Mouse (Mus musculus): ENCODE results near the gene Mindy3. TPM values are rescaled to one million over a fixed set of nuclear protein-coding genes. Genes with fewer than 3 reads are reported as not detected.

The Mindy3 gene
- polyA plus RNA-seq, 1 experiment from 2014 or later: 47.5 TPM

GRCm38 (mm10) chr2:12418534-12419261 lies 572 bp downstream of the Mindy3 start:
- peaks cover 9% of the 10 kb centered on the region for H3K4me1 ChIP-seq (ENCODE audit: control insufficient read depth, insufficient read depth, low read length)
- no peaks in the 10 kb centered on the region for H3K36me3 ChIP-seq (ENCODE audit: control insufficient read depth, insufficient read depth, low read length)
- H3K27ac ChIP-seq (ENCODE audit: low read depth, low read length): no peak overlapping the region
- no peaks in the 10 kb centered on the region for H3K9me3 ChIP-seq (replicated peaks; ENCODE audit: control insufficient read depth, low read length)
- peak overlapping the region; percentile 68 for H3K4me2 ChIP-seq (ENCODE audit: low read length)
- DNase-seq (ENCODE audit: low spot score) (peak; percentile 37), ATAC-seq (peak; percentile 81)
- peak overlapping the region; percentile 69 for H3K4me3 ChIP-seq (ENCODE audit: low read depth, low read length)
- H3K27me3 ChIP-seq (replicated peaks; ENCODE audit: control insufficient read depth, insufficient read depth, low read length): no peaks in the 10 kb centered on the region
- WGBS: under 1% methylated on average over 40 of the region's 40 CpGs
- peak overlapping the region; percentile 79 for H3K9ac ChIP-seq (ENCODE audit: low read length)

DNA sequence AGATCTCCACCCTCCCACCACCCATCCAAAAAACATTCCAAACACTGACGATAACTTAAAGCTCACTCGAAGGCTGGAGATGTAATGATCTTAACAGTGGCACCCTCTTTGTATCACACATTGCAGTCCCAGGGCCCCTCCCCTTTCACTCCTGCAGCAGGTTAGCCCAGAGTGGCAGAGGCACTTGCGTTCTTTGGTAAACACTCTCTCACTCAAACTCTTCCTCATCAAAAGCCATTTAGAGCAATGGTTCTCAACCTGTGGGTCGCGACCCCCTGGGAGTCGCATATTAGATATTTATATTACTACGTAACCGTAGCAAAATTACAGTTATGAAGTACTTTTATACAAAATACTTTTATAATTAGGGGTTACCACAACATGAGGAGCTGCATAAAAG lies 1.1 kb downstream of the Mindy3 start:
- Histone ChIP-seq H3K4me1 (ENCODE audit: control insufficient read depth, insufficient read depth, low read length) (peaks cover 9% of the 10 kb centered on the region), H3K9ac (ENCODE audit: low read length) (peak overlapping the region; percentile 79), H3K27me3 (replicated peaks; ENCODE audit: control insufficient read depth, insufficient read depth, low read length) (no peaks in the 10 kb centered on the region), H3K36me3 (ENCODE audit: control insufficient read depth, insufficient read depth, low read length) (no peaks in the 10 kb centered on the region), H3K27ac (ENCODE audit: low read depth, low read length) (no peak overlapping the region), H3K4me2 (ENCODE audit: low read length) (peak overlapping the region; percentile 68), H3K4me3 (ENCODE audit: low read depth, low read length) (peak overlapping the region; percentile 69), H3K9me3 (replicated peaks; ENCODE audit: control insufficient read depth, low read length) (no peaks in the 10 kb centered on the region)
- DNase-seq (ENCODE audit: low spot score): no peak
- no peak for ATAC-seq
- WGBS: 54% methylated on average over 8 of the region's 8 CpGs

DNA sequence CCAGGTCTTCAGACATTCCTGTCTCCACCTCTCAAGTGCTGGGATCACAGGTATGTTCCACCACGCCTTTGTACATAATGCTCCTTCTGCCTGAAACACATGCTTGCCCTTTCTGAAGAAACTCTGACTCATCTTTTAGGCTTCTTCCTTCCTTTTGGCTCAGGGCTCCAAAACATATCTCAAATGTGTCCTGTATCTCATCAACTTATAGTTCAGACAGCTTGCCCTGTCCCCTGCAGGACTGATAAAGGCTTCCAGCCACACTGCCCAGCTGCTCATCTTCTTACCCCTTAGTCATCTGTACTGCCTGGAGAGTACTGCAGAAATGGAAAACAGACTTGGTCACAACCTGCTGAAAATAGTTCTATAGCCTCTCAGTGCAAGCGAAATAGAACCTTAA lies 7.0 kb downstream of the Mindy3 start:
- ATAC-seq: no peak
- Histone ChIP-seq H3K4me1 (ENCODE audit: control insufficient read depth, insufficient read depth, low read length) (no peaks in the 10 kb centered on the region), H3K4me3 (ENCODE audit: low read depth, low read length) (no peak overlapping the region), H3K27ac (ENCODE audit: low read depth, low read length) (no peak overlapping the region), H3K27me3 (replicated peaks; ENCODE audit: control insufficient read depth, insufficient read depth, low read length) (no peaks in the 10 kb centered on the region), H3K4me2 (ENCODE audit: low read length) (no peak overlapping the region), H3K9me3 (replicated peaks; ENCODE audit: control insufficient read depth, low read length) (no peaks in the 10 kb centered on the region), H3K9ac (ENCODE audit: low read length) (no peak overlapping the region), H3K36me3 (ENCODE audit: control insufficient read depth, insufficient read depth, low read length) (0 out of 2 replicates have a peak, but pooled peaks cover 3% of the 10 kb centered on the region)
- no peak for DNase-seq (ENCODE audit: low spot score)
- WGBS: 94% methylated on average over 2 of the region's 2 CpGs

GRCm38 (mm10) chr2:12411129-12411528 lies 8.1 kb downstream of the Mindy3 start:
- Histone ChIP-seq H3K36me3 (ENCODE audit: control insufficient read depth, insufficient read depth, low read length) (0 out of 2 replicates have a peak, but pooled peaks cover 3% of the 10 kb centered on the region), H3K9ac (ENCODE audit: low read length) (no peak overlapping the region), H3K9me3 (replicated peaks; ENCODE audit: control insufficient read depth, low read length) (no peaks in the 10 kb centered on the region), H3K4me2 (ENCODE audit: low read length) (no peak overlapping the region), H3K27me3 (replicated peaks; ENCODE audit: control insufficient read depth, insufficient read depth, low read length) (no peaks in the 10 kb centered on the region), H3K4me3 (ENCODE audit: low read depth, low read length) (no peak overlapping the region), H3K27ac (ENCODE audit: low read depth, low read length) (no peak overlapping the region), H3K4me1 (ENCODE audit: control insufficient read depth, insufficient read depth, low read length) (no peaks in the 10 kb centered on the region)
- DNase-seq (ENCODE audit: low spot score) (no peak), ATAC-seq (no peak)
- WGBS: 74% methylated on average over 2 of the region's 2 CpGs

DNA sequence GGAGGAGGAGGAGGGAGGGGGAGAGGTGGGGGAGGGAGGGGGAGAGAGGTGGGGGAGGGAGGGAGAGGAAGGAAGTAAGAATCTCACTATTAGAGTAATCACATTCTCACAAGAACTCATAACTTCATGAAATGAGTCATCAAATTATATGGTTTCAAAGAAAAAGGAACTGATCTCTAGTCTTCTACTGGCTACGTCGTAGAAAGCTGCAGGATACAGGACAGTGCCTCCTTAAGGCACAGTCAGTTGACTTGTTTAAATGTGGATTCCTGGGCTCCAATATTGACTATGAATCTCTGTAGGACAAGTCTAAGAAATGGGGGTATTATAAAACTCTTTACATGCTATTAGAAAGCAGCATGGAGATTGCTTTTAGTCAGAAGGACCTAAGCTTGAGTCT lies 12.5 kb downstream of the Mindy3 start:
- Histone ChIP-seq H3K27ac (ENCODE audit: low read depth, low read length) (no peak overlapping the region), H3K36me3 (ENCODE audit: control insufficient read depth, insufficient read depth, low read length) (0 out of 2 replicates have a peak, but pooled peaks cover 5% of the 10 kb centered on the region), H3K27me3 (replicated peaks; ENCODE audit: control insufficient read depth, insufficient read depth, low read length) (no peaks in the 10 kb centered on the region), H3K4me3 (ENCODE audit: low read depth, low read length) (no peak overlapping the region), H3K4me1 (ENCODE audit: control insufficient read depth, insufficient read depth, low read length) (no peaks in the 10 kb centered on the region), H3K4me2 (ENCODE audit: low read length) (no peak overlapping the region), H3K9me3 (replicated peaks; ENCODE audit: control insufficient read depth, low read length) (no peaks in the 10 kb centered on the region), H3K9ac (ENCODE audit: low read length) (no peak overlapping the region)
- ATAC-seq (no peak), DNase-seq (ENCODE audit: low spot score) (no peak)
- WGBS: 92% methylated on average over 2 of the region's 2 CpGs

DNA sequence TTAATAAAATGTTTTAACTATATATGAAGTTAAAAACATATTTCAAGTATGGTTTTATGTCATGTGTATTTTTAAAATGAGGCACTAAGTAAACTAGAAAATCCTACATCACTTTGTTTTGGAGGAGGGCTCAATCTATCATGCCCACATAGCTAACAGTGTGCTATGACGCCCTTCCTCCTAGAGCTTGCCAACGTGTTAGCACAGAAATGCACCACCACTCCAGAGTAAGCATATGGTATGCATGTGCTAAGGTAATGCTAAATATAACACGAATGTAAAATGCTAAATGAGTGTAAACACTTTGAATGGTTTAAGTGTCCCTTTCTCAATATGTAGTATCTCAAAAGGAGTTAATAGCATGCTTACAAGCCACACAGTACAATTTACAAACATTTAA lies 16.8 kb downstream of the Mindy3 start:
- Histone ChIP-seq H3K4me2 (ENCODE audit: low read length) (no peak overlapping the region), H3K27me3 (replicated peaks; ENCODE audit: control insufficient read depth, insufficient read depth, low read length) (no peaks in the 10 kb centered on the region), H3K4me3 (ENCODE audit: low read depth, low read length) (no peak overlapping the region), H3K27ac (ENCODE audit: low read depth, low read length) (no peak overlapping the region), H3K36me3 (ENCODE audit: control insufficient read depth, insufficient read depth, low read length) (0 out of 2 replicates have a peak, but pooled peaks cover 2% of the 10 kb centered on the region), H3K9ac (ENCODE audit: low read length) (no peak overlapping the region), H3K9me3 (replicated peaks; ENCODE audit: control insufficient read depth, low read length) (no peaks in the 10 kb centered on the region), H3K4me1 (ENCODE audit: control insufficient read depth, insufficient read depth, low read length) (no peaks in the 10 kb centered on the region)
- WGBS: 71% methylated on average over 3 of the region's 3 CpGs
- peak; percentile 76; the same call in 1 of the 2 replicates for ATAC-seq
- peak; percentile 32 for DNase-seq (ENCODE audit: low spot score)

DNA sequence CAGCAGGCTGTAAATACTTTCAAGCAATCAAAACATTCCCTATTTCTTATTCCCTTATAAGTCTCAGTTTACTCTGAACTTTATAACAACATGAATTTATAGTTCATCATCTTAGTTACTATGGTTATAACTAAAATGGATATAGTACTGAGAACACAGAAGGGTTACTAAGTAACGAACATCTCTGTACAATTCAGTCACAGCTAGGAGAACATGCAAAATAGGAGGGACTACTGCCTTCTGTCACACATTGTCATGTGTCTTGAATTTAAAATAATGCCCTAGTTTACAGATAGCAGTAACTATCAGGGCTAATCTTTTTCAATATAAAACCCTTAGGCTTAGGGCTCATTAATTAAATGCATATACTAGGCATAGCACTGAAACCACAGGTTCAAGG lies 18.1 kb downstream of the Mindy3 start:
- Histone ChIP-seq H3K4me3 (ENCODE audit: low read depth, low read length) (no peak overlapping the region), H3K9ac (ENCODE audit: low read length) (no peak overlapping the region), H3K4me1 (ENCODE audit: control insufficient read depth, insufficient read depth, low read length) (no peaks in the 10 kb centered on the region), H3K36me3 (ENCODE audit: control insufficient read depth, insufficient read depth, low read length) (0 out of 2 replicates have a peak, but pooled peaks cover 2% of the 10 kb centered on the region), H3K27ac (ENCODE audit: low read depth, low read length) (no peak overlapping the region), H3K4me2 (ENCODE audit: low read length) (no peak overlapping the region), H3K9me3 (replicated peaks; ENCODE audit: control insufficient read depth, low read length) (no peaks in the 10 kb centered on the region), H3K27me3 (replicated peaks; ENCODE audit: control insufficient read depth, insufficient read depth, low read length) (no peaks in the 10 kb centered on the region)
- DNase-seq (ENCODE audit: low spot score) (no peak), ATAC-seq (no peak)
- WGBS: 75% methylated on average over 1 of the region's 1 CpGs

DNA sequence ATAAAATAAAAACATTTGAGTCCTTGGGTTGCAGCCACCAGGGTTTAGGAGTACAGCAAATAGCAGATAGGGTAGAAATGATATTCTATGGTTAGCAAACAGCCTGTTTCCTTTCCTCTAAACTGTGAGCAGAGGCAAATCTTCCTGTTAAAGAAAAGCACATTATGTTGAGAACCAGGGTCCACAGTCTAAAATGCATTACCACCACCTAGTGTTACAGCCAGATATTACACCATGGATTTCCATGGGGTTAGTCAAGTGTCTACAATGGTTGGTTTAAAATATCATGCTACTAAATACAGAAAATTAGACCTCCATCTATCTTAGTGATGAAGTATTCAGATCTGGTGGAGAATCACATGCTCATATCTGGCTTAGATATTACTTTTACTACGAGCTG lies 30.2 kb downstream of the Mindy3 start:
- H3K9ac ChIP-seq (ENCODE audit: low read length): no peak overlapping the region
- H3K9me3 ChIP-seq (replicated peaks; ENCODE audit: control insufficient read depth, low read length): no peaks in the 10 kb centered on the region
- ATAC-seq (peak; percentile 84), DNase-seq (ENCODE audit: low spot score) (peak; percentile 81)
- H3K27me3 ChIP-seq (replicated peaks; ENCODE audit: control insufficient read depth, insufficient read depth, low read length): no peaks in the 10 kb centered on the region
- no peak overlapping the region for H3K27ac ChIP-seq (ENCODE audit: low read depth, low read length)
- H3K4me3 ChIP-seq (ENCODE audit: low read depth, low read length): no peak overlapping the region
- H3K36me3 ChIP-seq (ENCODE audit: control insufficient read depth, insufficient read depth, low read length): peaks cover 4% of the 10 kb centered on the region; the same call in 1 of the 2 replicates
- no peak overlapping the region for H3K4me2 ChIP-seq (ENCODE audit: low read length)
- 58% methylated on average over 1 of the region's 1 CpGs for WGBS
- no peaks in the 10 kb centered on the region for H3K4me1 ChIP-seq (ENCODE audit: control insufficient read depth, insufficient read depth, low read length)

DNA sequence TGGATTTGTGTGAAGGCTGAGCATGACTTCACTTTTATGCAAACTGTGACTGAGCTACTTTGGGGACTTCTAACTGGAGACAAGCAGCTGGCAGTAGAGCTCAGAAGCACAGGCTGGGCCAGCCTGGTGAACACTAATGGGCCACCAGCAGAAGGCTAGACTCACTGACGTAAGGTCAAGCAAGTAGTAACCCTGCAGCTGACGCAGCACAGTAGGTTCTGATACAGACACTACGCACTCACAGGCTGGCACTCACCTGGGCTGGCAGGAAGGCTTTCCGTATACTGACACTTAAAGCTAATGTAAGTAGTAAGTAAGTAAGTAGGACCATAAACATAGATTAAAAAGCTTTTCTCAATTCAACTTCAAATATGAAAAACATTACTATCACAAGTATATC lies 30.7 kb downstream of the Mindy3 start:
- no peaks in the 10 kb centered on the region for H3K4me1 ChIP-seq (ENCODE audit: control insufficient read depth, insufficient read depth, low read length)
- peaks cover 4% of the 10 kb centered on the region; the same call in 1 of the 2 replicates for H3K36me3 ChIP-seq (ENCODE audit: control insufficient read depth, insufficient read depth, low read length)
- no peaks in the 10 kb centered on the region for H3K9me3 ChIP-seq (replicated peaks; ENCODE audit: control insufficient read depth, low read length)
- no peak overlapping the region for H3K4me2 ChIP-seq (ENCODE audit: low read length)
- H3K9ac ChIP-seq (ENCODE audit: low read length): no peak overlapping the region
- ATAC-seq: no peak
- no peak overlapping the region for H3K4me3 ChIP-seq (ENCODE audit: low read depth, low read length)
- no peak overlapping the region for H3K27ac ChIP-seq (ENCODE audit: low read depth, low read length)
- 93% methylated on average over 4 of the region's 4 CpGs for WGBS
- no peaks in the 10 kb centered on the region for H3K27me3 ChIP-seq (replicated peaks; ENCODE audit: control insufficient read depth, insufficient read depth, low read length)
- DNase-seq (ENCODE audit: low spot score): no peak

All from forebrain, embryonic 14.5 days (tissue).